Comparison of ENCODE assay signal across 28 mouse cellular contexts in the genomic region with DNA sequence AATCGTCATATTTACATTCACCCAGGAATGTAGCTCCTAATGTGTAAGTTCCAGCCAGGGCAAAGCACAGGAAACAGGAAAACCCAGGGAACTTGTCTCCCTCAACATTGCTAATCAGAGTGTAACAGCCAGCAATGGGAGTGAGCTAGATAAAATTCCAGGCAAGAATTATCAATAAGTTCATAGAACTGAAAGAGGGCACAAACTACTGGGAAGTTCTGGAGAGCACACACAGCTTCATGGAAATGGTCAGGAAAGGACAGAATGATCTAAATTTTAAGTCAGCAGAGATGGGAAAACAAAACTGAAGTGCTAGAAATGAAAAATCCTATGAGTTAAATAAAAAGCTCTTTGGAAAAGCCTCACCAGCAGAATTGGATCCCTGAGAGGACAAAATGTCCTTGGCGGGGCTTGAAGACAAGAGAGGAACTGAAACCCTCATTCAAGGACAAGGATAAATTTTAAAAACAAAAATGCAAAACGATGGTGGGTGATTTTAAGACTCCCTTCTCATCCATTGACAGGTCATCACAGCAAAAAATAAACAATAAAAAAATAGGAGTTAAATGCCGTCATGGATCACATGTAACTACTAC.
A peak's percentile ranks its signal among the peaks of the same experiment; 100 is the strongest.
DNase-seq lines count a peak whose midpoint lies in the region; ATAC-seq and TF ChIP-seq lines count a peak whose summit lies in the region.
"Had no signal": no experiment of that assay in that cellular context is flagged by ENCODE, and none has a peak within 500 bp of the region (broad histone marks: within the 10 kb centered on the region; RNA-seq: fewer than 3 reads in every experiment).

No protein-coding gene starts in this region.

- in situ Hi-C loops in CH12.LX (cut with MboI; ENCODE audit: low pct_ligation_motif_present, low pct_unique_long_range_greater_than_20kb, low sequenced_read_pairs): no loop called here

- H3K9ac ChIP-seq in liver, adult 2 months (ENCODE audit: low read depth, low read length): no peak overlapping the region
- H3K9ac ChIP-seq in liver, embryonic 11.5 days (ENCODE audit: low read depth, low read length): no peak overlapping the region
- no peak overlapping the region for H3K9ac ChIP-seq in CH12.LX (ENCODE audit: insufficient read depth, low read depth)
- H3K9ac ChIP-seq: embryonic facial prominence, embryonic 12.5 days; hindbrain, embryonic 12.5 days; limb, embryonic 13.5 days; liver, embryonic 14.5 days; lung, embryonic 14.5 days had no signal

- H3K36me3 ChIP-seq in liver, adult 2 months (ENCODE audit: control insufficient read depth, insufficient read depth, low read length): no peaks in the 10 kb centered on the region
- H3K36me3 ChIP-seq in liver, embryonic 11.5 days (ENCODE audit: control insufficient read depth, insufficient read depth, low read length): no peaks in the 10 kb centered on the region
- H3K36me3 ChIP-seq in CH12.LX (replicated peaks in 1 of 2; ENCODE audit: control insufficient read depth in 1 of 2, insufficient read depth in 1 of 2, low read length in 1 of 2): no peaks in the 10 kb centered on the region
- H3K36me3 ChIP-seq: embryonic facial prominence, embryonic 12.5 days; G1E; hindbrain, embryonic 12.5 days; limb, embryonic 13.5 days had no signal

- TF ChIP-seq CTCF in liver, adult 2 months (IDR thresholded peaks at IDR 0.05; ENCODE audit: low read depth, low read length): no peak
- no peak for TF ChIP-seq CTCF in CH12.LX (conservative IDR thresholded peaks at IDR 0.05 in 1 of 2, IDR thresholded peaks at IDR 0.05 in 1 of 2; ENCODE audit: low read depth in 2 of 2, low read length in 2 of 2)

- no peak for TF ChIP-seq RAD21 in CH12.LX (IDR thresholded peaks at IDR 0.05; ENCODE audit: low read depth, low read length)

- H3K4me2 ChIP-seq in liver, embryonic 11.5 days: no peak overlapping the region
- H3K4me2 ChIP-seq in CH12.LX (ENCODE audit: insufficient read depth, low read depth, poor library complexity, severe bottlenecking): peak overlapping the region; percentile 33; the same call in 1 of the 2 replicates
- H3K4me2 ChIP-seq: embryonic facial prominence, embryonic 12.5 days; hindbrain, embryonic 12.5 days; limb, embryonic 13.5 days; lung, embryonic 14.5 days had no signal

- H3K4me1 ChIP-seq in liver, adult 2 months (ENCODE audit: control insufficient read depth, insufficient read depth, low read length): peaks cover 10% of the 10 kb centered on the region
- H3K4me1 ChIP-seq in liver, embryonic 11.5 days (replicated peaks; ENCODE audit: control insufficient read depth, insufficient read depth, low read length): peaks cover 2% of the 10 kb centered on the region; the same call in 1 of the 2 replicates
- H3K4me1 ChIP-seq in CH12.LX (ENCODE audit: control insufficient read depth in 1 of 2, insufficient read depth in 2 of 2): peaks cover 13 to 37% of the 10 kb centered on the region in 2 experiments

- no peaks in the 10 kb centered on the region for H3K79me2 ChIP-seq in liver, adult 2 months (ENCODE audit: control insufficient read depth, insufficient read depth, low read length)
- no peaks in the 10 kb centered on the region for H3K79me2 ChIP-seq in CH12.LX (replicated peaks; ENCODE audit: control insufficient read depth, extremely low read depth, insufficient read depth, poor library complexity, severe bottlenecking)

- TF ChIP-seq POLR2A in liver, adult 2 months (IDR thresholded peaks at IDR 0.05; ENCODE audit: extremely low read depth, insufficient read depth, low read length): no peak
- TF ChIP-seq POLR2A in CH12.LX (IDR thresholded peaks at IDR 0.05; ENCODE audit: low read depth, low read length): no peak

- no peak for ATAC-seq in liver, embryonic 11.5 days (replicated peaks; ENCODE audit: low FRiP score)
- no peak for ATAC-seq in activated CD4-positive, CD25-positive, alpha-beta regulatory T cell, adult 4 months
- ATAC-seq: forebrain, embryonic 14.5 days; hindbrain, postnatal 0 days; intestine, embryonic 16.5 days had no signal

- TF ChIP-seq EP300 in CH12.LX (IDR thresholded peaks at IDR 0.05; ENCODE audit: low read length): peak; percentile 93

- no peaks in the 10 kb centered on the region for H3K9me3 ChIP-seq in liver, embryonic 11.5 days (ENCODE audit: control insufficient read depth, low read length)
- no peaks in the 10 kb centered on the region for H3K9me3 ChIP-seq in CH12.LX (replicated peaks; ENCODE audit: low read length)
- H3K9me3 ChIP-seq: embryonic facial prominence, embryonic 12.5 days; G1E; hindbrain, embryonic 12.5 days; limb, embryonic 13.5 days had no signal

- no peaks in the 10 kb centered on the region for H3K27me3 ChIP-seq in liver, adult 2 months (ENCODE audit: control insufficient read depth, insufficient read depth, low read length)
- H3K27me3 ChIP-seq in liver, embryonic 11.5 days (replicated peaks; ENCODE audit: control insufficient read depth, insufficient read depth, low read length): no peaks in the 10 kb centered on the region
- no peaks in the 10 kb centered on the region for H3K27me3 ChIP-seq in CH12.LX (replicated peaks)
- H3K27me3 ChIP-seq: embryonic facial prominence, embryonic 12.5 days; hindbrain, embryonic 12.5 days; limb, embryonic 13.5 days had no signal

- WGBS in liver, adult 2 months: 17% methylated on average over 4 of the region's 4 CpGs
- 57% methylated on average over 4 of the region's 4 CpGs for WGBS in liver, embryonic 11.5 days

- no peak overlapping the region for H3K4me3 ChIP-seq in liver, adult 2 months (ENCODE audit: insufficient read depth, low read depth, low read length)
- H3K4me3 ChIP-seq in liver, embryonic 11.5 days (ENCODE audit: low read depth, low read length): no peak overlapping the region
- no peak overlapping the region for H3K4me3 ChIP-seq in CH12.LX (replicated peaks in 1 of 3; ENCODE audit: low read depth in 2 of 3, low read length in 2 of 3, poor library complexity in 1 of 3)
- H3K4me3 ChIP-seq: embryonic facial prominence, embryonic 12.5 days; hindbrain, embryonic 12.5 days; limb, embryonic 13.5 days had no signal

- peak overlapping the region; percentile 82 for H3K27ac ChIP-seq in liver, adult 2 months (replicated peaks; ENCODE audit: insufficient read depth, low read depth, low read length)
- H3K27ac ChIP-seq in liver, embryonic 11.5 days (ENCODE audit: low read depth, low read length): no peak overlapping the region
- H3K27ac ChIP-seq in CH12.LX (ENCODE audit: insufficient read depth, low read depth): no peak overlapping the region
- H3K27ac ChIP-seq: embryonic facial prominence, embryonic 12.5 days; hindbrain, embryonic 12.5 days; hindbrain, postnatal 0 days; kidney, postnatal 0 days; limb, embryonic 13.5 days; liver, embryonic 14.5 days; macrophage had no signal

- DNase-seq in heart, adult 11 months: peak; percentile 94
- no peak for DNase-seq in heart, postnatal 4 days
- peak; percentile 58 for DNase-seq in liver, adult 2 months (ENCODE audit: extremely low read depth, low read depth, low spot score)
- no peak for DNase-seq in liver, embryonic 11.5 days (ENCODE audit: low spot score)
- DNase-seq in A20 (ENCODE audit: low read depth, low spot score) (peak; percentile 7), CH12.LX (ENCODE audit: extremely low read depth) (peak; percentile 65)
- DNase-seq: adrenal gland, postnatal 10 days; cerebellum, adult 11-12 months; cerebellum, adult 9-11 months; embryo, embryonic 11 days; kidney, adult 8-10 months; kidney, postnatal 4 days; lung, embryonic 14.5 days; midbrain, embryonic 14.5 days; retina, postnatal 1 day; right cerebral cortex, postnatal 14 days; thymus, postnatal 4 days had no signal

- dilution Hi-C loops in CH12.LX (cut with MboI; ENCODE audit: extremely low pct_ligation_motif_present, extremely low pct_unique_long_range_greater_than_20kb, low sequenced_read_pairs): no loop called here

TF ChIP-seq in CH12.LX, 34 proteins besides CTCF, POLR2A, EP300 and RAD21:
- TF ChIP-seq ZNF384 (IDR thresholded peaks at IDR 0.05; ENCODE audit: low read depth, low read length) (no peak), SMC3 (IDR thresholded peaks at IDR 0.05; ENCODE audit: low read depth, low read length) (no peak), JUN (IDR thresholded peaks at IDR 0.05; ENCODE audit: insufficient read depth, low read depth, low read length) (no peak), BHLHE40 (IDR thresholded peaks at IDR 0.05; ENCODE audit: low read depth, low read length) (no peak), CHD1 (IDR thresholded peaks at IDR 0.05; ENCODE audit: low read depth, low read length) (no peak), HCFC1 (IDR thresholded peaks at IDR 0.05; ENCODE audit: low read depth, low read length) (no peak), TBP (conservative IDR thresholded peaks at IDR 0.05; ENCODE audit: low read depth, low read length) (no peak), TCF12 (IDR thresholded peaks at IDR 0.05; ENCODE audit: low read depth, low read length) (no peak), NELFE (IDR thresholded peaks at IDR 0.05; ENCODE audit: low read depth, low read length) (0 out of 2 replicates have a peak, but pooled peaks have one; percentile 23), USF1 (IDR thresholded peaks at IDR 0.05; ENCODE audit: low read depth, low read length) (no peak), PAX5 (IDR thresholded peaks at IDR 0.05; ENCODE audit: low read length) (no peak), SIN3A (IDR thresholded peaks at IDR 0.05; ENCODE audit: low read length) (0 out of 2 replicates have a peak, but pooled peaks have one; percentile 22), MAFK (IDR thresholded peaks at IDR 0.05; ENCODE audit: insufficient replicate concordance, low read length) (no peak), ETS1 (conservative IDR thresholded peaks at IDR 0.05; ENCODE audit: low read depth, low read length) (peak; percentile 51), MEF2A (IDR thresholded peaks at IDR 0.05; ENCODE audit: borderline replicate concordance, low read depth, low read length) (peak; percentile 61; the same call in 1 of the 2 replicates), MAX (IDR thresholded peaks at IDR 0.05; ENCODE audit: low read length) (no peak), MAZ (IDR thresholded peaks at IDR 0.05; ENCODE audit: low read depth, low read length) (no peak), ZKSCAN1 (IDR thresholded peaks at IDR 0.05; ENCODE audit: borderline replicate concordance, low read depth, low read length) (no peak), IRF4 (IDR thresholded peaks at IDR 0.05; ENCODE audit: low read depth, low read length) (peak; percentile 96), CHD2 (IDR thresholded peaks at IDR 0.05; ENCODE audit: low read length) (no peak), E2F4 (IDR thresholded peaks at IDR 0.05; ENCODE audit: insufficient replicate concordance, low read depth, low read length) (0 out of 2 replicates have a peak, but pooled peaks have one; percentile 21), MYC (IDR thresholded peaks at IDR 0.05; ENCODE audit: low read depth, low read length) (no peak)
TF ChIP-seq in CH12.LX: peak in this region for 6.

Comparison
In these comparisons a context has a peak if more than half of its experiments do, and no peak if none do; other contexts are left out.
1. DNase-seq: peak in heart, adult 11 months (single experiment), liver, adult 2 months (single experiment), A20 (single experiment) and CH12.LX (single experiment); none in heart, postnatal 4 days (single experiment) and liver, embryonic 11.5 days (single experiment).